In the genomic region with DNA sequence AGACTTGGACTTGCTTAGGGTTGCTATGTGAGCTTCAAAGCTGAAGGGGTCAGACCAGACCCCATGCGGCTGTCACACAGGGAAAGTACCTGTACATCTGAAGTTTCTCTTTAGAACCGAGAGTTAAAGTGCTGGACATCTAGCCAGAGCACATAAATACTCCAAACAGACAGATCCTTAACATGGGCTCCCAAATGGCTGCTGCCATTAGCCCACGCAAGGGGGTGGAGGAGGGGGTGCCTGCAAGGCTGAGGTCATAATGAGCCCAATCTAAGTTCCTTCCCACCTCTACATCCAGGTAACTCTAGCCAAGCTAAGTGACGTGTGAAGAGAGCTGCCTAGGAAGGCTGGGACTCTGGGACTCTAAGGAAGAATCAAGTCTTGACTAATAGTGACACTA, we compare ENCODE assay signal across 9 mouse cellular contexts. TPM values are rescaled to one million over a fixed set of nuclear protein-coding genes. Genes with fewer than 3 reads are reported as not detected.
DNase-seq lines count a peak whose midpoint lies in the region; ATAC-seq and TF ChIP-seq lines count a peak whose summit lies in the region.
"Had no signal": no experiment of that assay in that cellular context is flagged by ENCODE, and none has a peak within 500 bp of the region (broad histone marks: within the 10 kb centered on the region; RNA-seq: fewer than 3 reads in every experiment).

Gene Actl10 (plus strand): TSS at position 301 of the 400 bp plus-strand sequence.

- TF ChIP-seq CTCF in heart, adult 2 months (IDR thresholded peaks at IDR 0.05): no peak
- no peak for TF ChIP-seq CTCF in testis, adult 2 months (IDR thresholded peaks at IDR 0.05; ENCODE audit: control insufficient read depth, insufficient read depth, insufficient replicate concordance, low read depth, low read length)

- no peak for TF ChIP-seq EP300 in heart, adult 2 months (IDR thresholded peaks at IDR 0.05; ENCODE audit: insufficient read depth, low read depth, low read length)

- peak within 1 kb of the TSS; percentile 44 for H3K4me3 ChIP-seq in heart, adult 2 months
- H3K4me3 ChIP-seq in testis, adult 2 months (ENCODE audit: control insufficient read depth, low read depth, low read length): peak within 1 kb of the TSS; percentile 93
- H3K4me3 ChIP-seq in liver, embryonic 13.5 days (replicated peaks): peak within 1 kb of the TSS; percentile 32

- peak within 1 kb of the TSS; percentile 17; the same call in 1 of the 2 replicates for H3K9ac ChIP-seq in heart, adult 2 months (ENCODE audit: low read depth, low read length)
- peak within 1 kb of the TSS; percentile 23; the same call in 1 of the 2 replicates for H3K9ac ChIP-seq in liver, embryonic 13.5 days

- intact Hi-C loops in heart, adult 2 months (cut with DNase I): loop anchor here (5.0 kb wide), 1 partner anchor 61 kb away; the partner anchor contains the start of genes 4930519P11Rik and Zfp341
- intact Hi-C loops in heart, postnatal 10 days (cut with DNase I): no loop called here

- no peaks in the 10 kb centered on the region for H3K79me2 ChIP-seq in heart, adult 2 months (replicated peaks; ENCODE audit: control insufficient read depth, insufficient read depth, low read length)

- no peaks in the 10 kb centered on the region for H3K27me3 ChIP-seq in heart, adult 2 months (ENCODE audit: control insufficient read depth, insufficient read depth, low read length)
- no peaks in the 10 kb centered on the region for H3K27me3 ChIP-seq in testis, adult 2 months (ENCODE audit: control insufficient read depth, insufficient read depth, low read length)
- peaks cover 41% of the 10 kb centered on the region for H3K27me3 ChIP-seq in liver, embryonic 13.5 days

- peak within 1 kb of the TSS; percentile 61 for H3K4me2 ChIP-seq in liver, embryonic 13.5 days

- WGBS in heart, adult 2 months: 91% methylated on average over 4 of the region's 4 CpGs
- WGBS in liver, embryonic 13.5 days (ENCODE audit: insufficient replicate concordance): 71% methylated on average over 4 of the region's 4 CpGs

- no peaks in the 10 kb centered on the region for H3K36me3 ChIP-seq in heart, adult 2 months (ENCODE audit: control insufficient read depth, insufficient read depth, low read length)
- no peaks in the 10 kb centered on the region for H3K36me3 ChIP-seq in testis, adult 2 months (ENCODE audit: control insufficient read depth, insufficient read depth, low read length)
- H3K36me3 ChIP-seq in liver, embryonic 13.5 days: no peaks in the 10 kb centered on the region

- no peak for TF ChIP-seq POLR2A in heart, adult 2 months (IDR thresholded peaks at IDR 0.05; ENCODE audit: insufficient read depth, low read depth, low read length)
- peak; percentile 70; the same call in 1 of the 2 replicates for TF ChIP-seq POLR2A in testis, adult 2 months (IDR thresholded peaks at IDR 0.05; ENCODE audit: control insufficient read depth, low read depth, low read length)

- ATAC-seq in liver, embryonic 13.5 days (ENCODE audit: low read depth): no peak

- DNase-seq in heart, adult 2 months: no peak
- no peak for DNase-seq in heart, postnatal 10 days
- no peak for DNase-seq in testis, postnatal 10 days (ENCODE audit: low spot score)
- DNase-seq in liver, embryonic 13.5 days: no peak
- DNase-seq in retina, postnatal 1 day: no peak
- no peak for DNase-seq in spleen, postnatal 36 days (ENCODE audit: low spot score in 2 of 2)
- no peak for DNase-seq in urinary bladder, postnatal 36 days (ENCODE audit: low spot score in 2 of 2)

- H3K27ac ChIP-seq in heart, adult 2 months: peak within 1 kb of the TSS; percentile 11; the same call in 1 of the 2 replicates
- peak within 1 kb of the TSS; percentile 34 for H3K27ac ChIP-seq in testis, adult 2 months (ENCODE audit: control insufficient read depth, insufficient read depth, low read depth, low read length)
- no peak within 1 kb of the TSS for H3K27ac ChIP-seq in liver, embryonic 13.5 days

- peaks cover 1% of the 10 kb centered on the region; the same call in 1 of the 2 replicates for H3K4me1 ChIP-seq in heart, adult 2 months (ENCODE audit: control insufficient read depth, insufficient read depth, low read length)
- peaks cover 13% of the 10 kb centered on the region for H3K4me1 ChIP-seq in testis, adult 2 months (ENCODE audit: control insufficient read depth, insufficient read depth, low read length)
- peaks cover 32% of the 10 kb centered on the region for H3K4me1 ChIP-seq in liver, embryonic 13.5 days (replicated peaks)

- no peaks in the 10 kb centered on the region for H3K9me3 ChIP-seq in liver, embryonic 13.5 days (replicated peaks)

RNA-seq across cellular contexts. Expression of gene Actl10, which starts in this region (rescaled TPM):
- not detected for total RNA-seq in heart, adult 2 months (2021)
- polyA plus RNA-seq in heart, adult 2 months (2012; rRNA removed): not detected in 2 replicates
- under 1 TPM in 1 of 2 experiments, not detected in 1; 0.22 TPM for total RNA-seq in heart, postnatal 10 days (2021)
- 39.7 and 44.2 TPM in 2 replicates for polyA plus RNA-seq in testis, adult 2 months (2012; rRNA removed)
- not detected in 2 replicates for polyA plus RNA-seq in liver, embryonic 13.5 days (2015; fragmentation: Nextera tagmentation; extraction: Ambion mirVana)
- total RNA-seq: granulocyte monocyte progenitor cell, adult 5-6 weeks had no signal

Comparison
In these comparisons a context has a peak if more than half of its experiments do, and no peak if none do; other contexts are left out.
1. RNA of gene Actl10 (polyA plus RNA-seq): 39.7 to 44.2 TPM in testis, adult 2 months; not detected in liver, embryonic 13.5 days and not detected in heart, adult 2 months; every median in the first group is over 10 times any median in the second.
2. H3K4me3 ChIP-seq: peak in every context shown above with its lines; median percentile 93 in testis, adult 2 months; 44 in heart, adult 2 months; 32 in liver, embryonic 13.5 days.